Comparison of ENCODE assay signal across 18 mouse cellular contexts in the genomic region with DNA sequence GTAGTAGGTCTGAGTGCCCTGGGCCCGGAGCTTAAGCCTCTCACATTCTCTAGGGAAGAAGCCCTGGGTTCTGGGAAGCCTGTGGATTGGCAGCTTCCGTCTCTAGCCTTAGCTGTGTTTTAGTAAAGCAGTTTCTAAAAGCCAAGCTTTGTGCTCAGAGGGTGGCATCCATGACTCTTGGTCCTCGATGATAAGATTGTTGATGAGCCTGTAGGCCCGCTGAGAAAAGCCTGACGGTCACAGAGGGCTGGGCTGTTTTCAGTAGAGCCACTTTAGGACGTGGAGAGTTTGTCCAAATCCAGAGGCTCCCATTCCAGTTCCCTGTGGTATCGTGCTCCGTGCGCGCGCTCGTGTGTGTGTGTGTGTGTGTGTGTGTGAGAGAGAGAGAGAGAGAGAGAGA. TPM values are rescaled to one million over a fixed set of nuclear protein-coding genes. Genes with fewer than 3 reads are reported as not detected.
DNase-seq lines count a peak whose midpoint lies in the region; ATAC-seq and TF ChIP-seq lines count a peak whose summit lies in the region.
"Had no signal": no experiment of that assay in that cellular context is flagged by ENCODE, and none has a peak within 500 bp of the region (broad histone marks: within the 10 kb centered on the region; RNA-seq: fewer than 3 reads in every experiment).

No protein-coding gene starts in this region.

- peaks cover 78% of the 10 kb centered on the region for H3K4me1 ChIP-seq in heart, embryonic 10.5 days
- H3K4me1 ChIP-seq in neural tube, embryonic 13.5 days (replicated peaks), result peaks cover 69% of the 10 kb centered on the region
- peaks cover 62% of the 10 kb centered on the region for H3K4me1 ChIP-seq in neural tube, embryonic 15.5 days
- peaks cover 56% of the 10 kb centered on the region for H3K4me1 ChIP-seq in liver, embryonic 11.5 days (replicated peaks; ENCODE audit: control insufficient read depth, insufficient read depth, low read length)
- H3K4me1 ChIP-seq in thymus, adult 2 months (replicated peaks; ENCODE audit: control insufficient read depth, insufficient read depth, low read length), result peaks cover 69% of the 10 kb centered on the region

- H3K79me2 ChIP-seq in macrophage (ENCODE audit: inconsistent target), result no peaks in the 10 kb centered on the region; the same call in 1 of the 2 replicates

- no peak for TF ChIP-seq POLR2A in thymus, adult 2 months (IDR thresholded peaks at IDR 0.05; ENCODE audit: control insufficient read depth, extremely low read depth, insufficient read depth, low read length, poor library complexity)

- no peaks in the 10 kb centered on the region for H3K27me3 ChIP-seq in heart, embryonic 10.5 days (ENCODE audit: insufficient read depth, poor library complexity, severe bottlenecking)
- peaks cover 12% of the 10 kb centered on the region for H3K27me3 ChIP-seq in neural tube, embryonic 13.5 days
- 0 out of 2 replicates have a peak, but pooled peaks cover 3% of the 10 kb centered on the region for H3K27me3 ChIP-seq in neural tube, embryonic 15.5 days (replicated peaks)
- H3K27me3 ChIP-seq in liver, embryonic 11.5 days (replicated peaks; ENCODE audit: control insufficient read depth, insufficient read depth, low read length), result no peaks in the 10 kb centered on the region
- H3K27me3 ChIP-seq in thymus, adult 2 months (ENCODE audit: control insufficient read depth, insufficient read depth, low read length), result no peaks in the 10 kb centered on the region

- H3K36me3 ChIP-seq in heart, embryonic 10.5 days, result no peaks in the 10 kb centered on the region
- no peaks in the 10 kb centered on the region for H3K36me3 ChIP-seq in neural tube, embryonic 13.5 days
- H3K36me3 ChIP-seq in neural tube, embryonic 15.5 days, result no peaks in the 10 kb centered on the region
- no peaks in the 10 kb centered on the region for H3K36me3 ChIP-seq in liver, embryonic 11.5 days (ENCODE audit: control insufficient read depth, insufficient read depth, low read length)
- no peaks in the 10 kb centered on the region for H3K36me3 ChIP-seq in macrophage (ENCODE audit: inconsistent target)
- no peaks in the 10 kb centered on the region for H3K36me3 ChIP-seq in thymus, adult 2 months (ENCODE audit: control insufficient read depth, insufficient read depth, low read length)
- H3K36me3 ChIP-seq: hindbrain, embryonic 10.5 days; neural tube, embryonic 12.5 days had no signal

- WGBS in heart, embryonic 10.5 days, result 63% methylated on average over 12 of the region's 12 CpGs
- WGBS in neural tube, embryonic 13.5 days, result 87% methylated on average over 12 of the region's 12 CpGs
- WGBS in neural tube, embryonic 15.5 days, result 74% methylated on average over 12 of the region's 12 CpGs
- 59% methylated on average over 12 of the region's 12 CpGs for WGBS in liver, embryonic 11.5 days
- 98% methylated on average over 12 of the region's 12 CpGs for WGBS in macrophage (ENCODE audit: missing documents)
- WGBS in thymus, adult 2 months, result 94% methylated on average over 12 of the region's 12 CpGs

- TF ChIP-seq CTCF in thymus, adult 2 months (IDR thresholded peaks at IDR 0.05; ENCODE audit: borderline replicate concordance, control insufficient read depth, extremely low read depth, insufficient read depth, low read length, poor library complexity), result no peak

- no peak overlapping the region for H3K4me2 ChIP-seq in neural tube, embryonic 13.5 days
- no peak overlapping the region for H3K4me2 ChIP-seq in neural tube, embryonic 15.5 days
- peak overlapping the region; percentile 32 for H3K4me2 ChIP-seq in liver, embryonic 11.5 days
- H3K4me2 ChIP-seq: neural tube, embryonic 12.5 days had no signal

- H3K9me3 ChIP-seq in heart, embryonic 10.5 days, result no peaks in the 10 kb centered on the region
- H3K9me3 ChIP-seq in neural tube, embryonic 13.5 days, result no peaks in the 10 kb centered on the region
- H3K9me3 ChIP-seq in neural tube, embryonic 15.5 days (replicated peaks), result no peaks in the 10 kb centered on the region
- H3K9me3 ChIP-seq in liver, embryonic 11.5 days (ENCODE audit: control insufficient read depth, low read length), result no peaks in the 10 kb centered on the region
- H3K9me3 ChIP-seq: hindbrain, embryonic 10.5 days; megakaryocyte, embryonic 14.5 days; neural tube, embryonic 12.5 days had no signal

- H3K9ac ChIP-seq in neural tube, embryonic 13.5 days, result no peak overlapping the region
- no peak overlapping the region for H3K9ac ChIP-seq in neural tube, embryonic 15.5 days (replicated peaks)
- no peak overlapping the region for H3K9ac ChIP-seq in liver, embryonic 11.5 days (ENCODE audit: low read depth, low read length)
- H3K9ac ChIP-seq: neural tube, embryonic 12.5 days had no signal

- no peak for ATAC-seq in neural tube, embryonic 13.5 days (ENCODE audit: low read depth)
- ATAC-seq in neural tube, embryonic 15.5 days (ENCODE audit: low FRiP score), result no peak
- ATAC-seq in liver, embryonic 11.5 days (replicated peaks; ENCODE audit: low FRiP score), result no peak
- ATAC-seq: forebrain, embryonic 16.5 days had no signal

- H3K4me3 ChIP-seq in heart, embryonic 10.5 days, result no peak overlapping the region
- no peak overlapping the region for H3K4me3 ChIP-seq in neural tube, embryonic 13.5 days
- H3K4me3 ChIP-seq in neural tube, embryonic 15.5 days (replicated peaks), result no peak overlapping the region
- no peak overlapping the region for H3K4me3 ChIP-seq in liver, embryonic 11.5 days (ENCODE audit: low read depth, low read length)
- H3K4me3 ChIP-seq in macrophage (ENCODE audit: inconsistent target), result no peak overlapping the region
- no peak overlapping the region for H3K4me3 ChIP-seq in thymus, adult 2 months (ENCODE audit: control insufficient read depth, insufficient read depth, low read length)
- H3K4me3 ChIP-seq: hindbrain, embryonic 10.5 days; megakaryocyte, embryonic 14.5 days; neural tube, embryonic 12.5 days had no signal

- DNase-seq in heart, embryonic 10.5 days (ENCODE audit: low spot score), result no peak
- DNase-seq in heart, adult 9 months (ENCODE audit: low spot score in 2 of 2), result no peak
- DNase-seq in liver, embryonic 11.5 days (ENCODE audit: low spot score), result no peak
- no peak for DNase-seq in thymus, adult 2 months
- no peak for DNase-seq in cerebellum, postnatal 14 days
- DNase-seq: adrenal gland, postnatal 36 days; cerebellum, postnatal 10 days; kidney, adult 8-10 months; kidney, postnatal 36 days; lung, postnatal 14 days; right cerebral cortex, postnatal 14 days had no signal

- peak overlapping the region; percentile 26; the same call in 1 of the 2 replicates for H3K27ac ChIP-seq in heart, embryonic 10.5 days
- H3K27ac ChIP-seq in neural tube, embryonic 13.5 days (replicated peaks), result 0 out of 2 replicates have a peak overlapping the region, but pooled peaks have one; percentile 62
- no peak overlapping the region for H3K27ac ChIP-seq in neural tube, embryonic 15.5 days (replicated peaks)
- no peak overlapping the region for H3K27ac ChIP-seq in liver, embryonic 11.5 days (ENCODE audit: low read depth, low read length)
- H3K27ac ChIP-seq in macrophage, result peak overlapping the region; percentile 60
- no peak overlapping the region for H3K27ac ChIP-seq in thymus, adult 2 months (ENCODE audit: control insufficient read depth, insufficient read depth, low read length)
- H3K27ac ChIP-seq: hindbrain, embryonic 10.5 days; neural tube, embryonic 12.5 days had no signal

RNA-seq across cellular contexts. Expression of a gene that starts 41.6 kb away (rescaled TPM):
- polyA plus RNA-seq in heart, embryonic 10.5 days (2016; fragmentation: Nextera tagmentation; extraction: Ambion mirVana), result 16.6 and 20.7 TPM in 2 replicates
- polyA plus RNA-seq in neural tube, embryonic 13.5 days (2015; fragmentation: Nextera tagmentation; extraction: Ambion mirVana), result 12.2 and 13.0 TPM in 2 replicates
- 11.7 and 12.7 TPM in 2 replicates for polyA plus RNA-seq in neural tube, embryonic 15.5 days (2015; fragmentation: Nextera tagmentation; extraction: Ambion mirVana)
- 17.5 and 19.8 TPM in 2 replicates for polyA plus RNA-seq in liver, embryonic 11.5 days (2014; fragmentation: Nextera tagmentation; extraction: Ambion mirVana)
- total RNA-seq in macrophage (2018; cell fraction: chromatin; rRNA removed), result 10 to 100 TPM in 11 of 26 experiments, 1 to 10 TPM in 15; 6.0 to 18.8 (median 8.5) TPM
- 10 to 100 TPM; 10.4 to 27.7 (median 16.9) TPM for total RNA-seq in macrophage (2018; cell fraction: cytosol; rRNA removed)
- 10 to 100 TPM in 25 of 26 experiments, 1 to 10 TPM in 1; 9.1 to 27.4 (median 15.6) TPM for total RNA-seq in macrophage (2018; cell fraction: nucleus; rRNA removed)
- 13.8 to 27.1 TPM (median 16.3 TPM) in 3 replicates for polyA plus RNA-seq in macrophage (2018)
- polyA plus RNA-seq in thymus, adult 2 months (2012; rRNA removed), result 28.0 and 48.9 TPM in 2 replicates

Comparison
In these comparisons a context has a peak if more than half of its experiments do, and no peak if none do; other contexts are left out.
1. H3K27ac ChIP-seq: peak in heart, embryonic 10.5 days (single experiment), neural tube, embryonic 13.5 days (single experiment) and macrophage (single experiment); none in neural tube, embryonic 15.5 days (single experiment), liver, embryonic 11.5 days (single experiment) and thymus, adult 2 months (single experiment).